Comparison of ENCODE assay signal across 12 mouse cellular contexts in the genomic region with DNA sequence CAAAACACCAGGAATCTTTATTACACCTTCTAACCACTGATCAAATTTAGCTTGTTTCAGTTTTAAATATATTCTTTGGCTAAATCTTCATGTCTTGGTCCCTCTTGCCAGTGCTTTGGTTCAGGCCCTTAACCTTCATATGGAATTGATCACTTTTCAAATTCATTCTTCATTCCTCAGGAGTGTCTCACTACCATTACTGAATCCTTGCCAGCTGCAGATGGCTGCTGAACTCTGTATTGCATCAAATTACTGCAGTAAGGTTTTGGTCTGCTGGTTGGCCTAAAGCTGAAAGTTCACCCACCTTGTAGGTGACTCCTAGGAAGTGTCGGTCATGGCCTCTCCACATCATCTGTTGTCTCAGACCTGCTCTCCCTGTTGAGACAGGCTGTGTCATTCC.
"Had no signal": no experiment of that assay in that cellular context is flagged by ENCODE, and none has a peak within 500 bp of the region (broad histone marks: within the 10 kb centered on the region; RNA-seq: fewer than 3 reads in every experiment).

No protein-coding gene starts in this region.

- H3K4me2 ChIP-seq: limb, embryonic 15.5 days; liver, embryonic 13.5 days; midbrain, embryonic 11.5 days had no signal

- H3K27ac ChIP-seq: limb, embryonic 15.5 days; liver, embryonic 13.5 days had no signal

- DNase-seq: kidney, adult 9 months; kidney, postnatal 14 days; kidney, postnatal 4 days; liver, embryonic 13.5 days; lung, adult 2 months; lung, postnatal 14 days; lung, postnatal 4 days; midbrain, embryonic 14.5 days; thymus, adult 2 months; thymus, postnatal 14 days had no signal

- H3K9ac ChIP-seq: limb, embryonic 15.5 days; liver, embryonic 13.5 days had no signal

- H3K4me3 ChIP-seq: limb, embryonic 15.5 days; liver, embryonic 13.5 days had no signal

- H3K27me3 ChIP-seq: limb, embryonic 15.5 days; liver, embryonic 13.5 days had no signal

- H3K9me3 ChIP-seq: limb, embryonic 15.5 days; liver, embryonic 13.5 days had no signal
